Mouse (Mus musculus) heart, embryonic 11.5 days (tissue): ENCODE data around the gene F930015N05Rik. TPM values are rescaled to one million over a fixed set of nuclear protein-coding genes. Genes with fewer than 3 reads are reported as not detected.

Experiments
- ATAC-seq: fragments of 200-750 bp; cut with Nextera tagmentation; replicated peaks from 2 replicates; pipeline ENCODE4 v1.8.0; 2017; ENCODE audit warnings: moderate library complexity; ENCODE audit not compliant: insufficient number of reproducible peaks, low FRiP score, low TSS enrichment
- H3K27ac ChIP-seq: fragments of 300-500 bp; sonication (generic); 2 replicates; pipeline ENCODE4 v1.5.1; 2014; ENCODE audit warnings: mild to moderate bottlenecking, low read depth, low read length
- H3K27me3 ChIP-seq: fragments of 300-500 bp; sonication (generic); 2 replicates; pipeline ENCODE4 v1.6.1; 2014; ENCODE audit warnings: mild to moderate bottlenecking, low read length, mixed read lengths; ENCODE audit not compliant: control insufficient read depth, insufficient read depth
- H3K36me3 ChIP-seq: fragments of 300-500 bp; sonication (generic); 2 replicates; pipeline ENCODE4 v1.6.1; 2014; ENCODE audit warnings: mild to moderate bottlenecking, low read length, moderate library complexity, mixed read lengths; ENCODE audit not compliant: control insufficient read depth, insufficient read depth
- H3K4me1 ChIP-seq: fragments of 300-500 bp; sonication (generic); 2 replicates; pipeline ENCODE4 v1.6.1; 2014; ENCODE audit warnings: low read length; ENCODE audit not compliant: control insufficient read depth, insufficient read depth
- H3K4me2 ChIP-seq: fragments of 300-500 bp; sonication (generic); 2 replicates; pipeline ENCODE4 v1.6.1; 2014; ENCODE audit warnings: mild to moderate bottlenecking, moderate library complexity
- H3K4me3 ChIP-seq: fragments of 300-500 bp; sonication (generic); 2 replicates; pipeline ENCODE4 v1.5.1; 2014; ENCODE audit warnings: low read depth, low read length
- H3K9ac ChIP-seq: fragments of 300-500 bp; sonication (generic); 2 replicates; pipeline ENCODE4 v1.6.1; 2014; ENCODE audit warnings: mild to moderate bottlenecking, low read depth, low read length, moderate library complexity
- H3K9me3 ChIP-seq: fragments of 300-500 bp; sonication (generic); replicated peaks from 2 replicates; pipeline ENCODE4 v1.6.1; 2016; ENCODE audit warnings: low read length; ENCODE audit not compliant: control insufficient read depth
- WGBS: fragments of 180-500 bp; shearing (Covaris S2); extraction: QIAGEN DNeasy Blood & Tissue Kit; methylation state at CpG from one replicate; pipeline ENCODE4 v1.1.7; 2014; ENCODE audit not compliant: insufficient replicate concordance; 5-methylcytosine and 5-hydroxymethylcytosine counted together
- polyA plus RNA-seq: library from polyadenylated mRNA; unstranded; fragments of >200 nt; fragmentation: Nextera tagmentation; extraction: Ambion mirVana; gene quantifications from 2 replicates; pipeline ENCODE4 v1.2.1, GENCODE M21; 2014

F930015N05Rik gene
- polyA plus RNA-seq, 1 experiment from 2014 or later, result 0.67 TPM

DNA sequence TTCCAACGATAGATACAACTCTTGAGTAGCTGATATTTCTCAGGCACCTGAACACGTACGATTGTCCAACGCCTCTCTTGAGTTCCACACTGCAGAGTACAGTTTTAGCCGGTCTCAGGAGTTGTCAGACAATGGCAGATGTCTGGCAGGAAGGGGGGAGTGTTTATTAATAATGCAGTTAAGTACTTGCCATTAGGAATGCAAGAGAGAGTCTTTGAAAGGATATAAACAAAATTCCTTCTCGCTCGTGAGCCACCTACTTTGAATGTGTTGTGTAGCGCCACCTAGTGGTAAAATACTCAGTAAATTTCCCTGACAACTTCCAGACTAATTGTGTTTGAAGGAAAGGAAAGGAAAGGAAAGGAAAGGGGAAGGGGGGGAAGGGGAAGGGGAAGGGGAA lies 5.7 kb upstream of the F930015N05Rik start:
- no peak overlapping the region for H3K4me3 ChIP-seq
- peaks cover 21% of the 10 kb centered on the region for H3K27me3 ChIP-seq
- no peaks in the 10 kb centered on the region for H3K36me3 ChIP-seq
- H3K4me1 ChIP-seq, result no peaks in the 10 kb centered on the region
- 30% methylated on average over 8 of the region's 8 CpGs for WGBS
- H3K4me2 ChIP-seq, result peak overlapping the region; percentile 49
- no peak for ATAC-seq
- H3K27ac ChIP-seq, result no peak overlapping the region
- no peaks in the 10 kb centered on the region for H3K9me3 ChIP-seq
- no peak overlapping the region for H3K9ac ChIP-seq

DNA sequence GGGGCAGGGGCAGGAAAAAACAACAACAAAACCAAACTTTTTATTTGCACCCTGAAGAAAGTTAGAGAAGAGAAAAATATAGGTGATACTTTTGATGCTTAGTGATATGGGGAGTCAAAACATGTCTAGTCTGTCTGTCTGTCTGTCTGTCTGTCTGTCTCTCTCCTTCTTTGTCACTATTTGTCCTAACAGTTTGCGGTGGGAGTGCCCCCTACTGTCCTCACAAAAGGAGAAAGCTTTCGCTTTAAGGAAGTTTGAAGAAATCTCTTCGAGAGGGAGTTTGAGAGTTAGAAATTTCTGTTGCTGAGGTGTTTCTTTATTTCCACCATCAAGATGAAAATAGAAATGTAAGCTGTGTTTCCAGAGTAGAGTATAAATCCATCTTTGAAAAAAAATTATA lies 2.5 kb upstream of the F930015N05Rik start:
- Histone ChIP-seq H3K4me3 (no peak overlapping the region), H3K27me3 (peaks cover 34% of the 10 kb centered on the region), H3K27ac (no peak overlapping the region), H3K36me3 (no peaks in the 10 kb centered on the region), H3K4me1 (peaks cover 4% of the 10 kb centered on the region; the same call in 1 of the 2 replicates), H3K9ac (no peak overlapping the region), H3K4me2 (no peak overlapping the region), H3K9me3 (no peaks in the 10 kb centered on the region)
- 21% methylated on average over 3 of the region's 3 CpGs for WGBS
- ATAC-seq, result no peak

DNA sequence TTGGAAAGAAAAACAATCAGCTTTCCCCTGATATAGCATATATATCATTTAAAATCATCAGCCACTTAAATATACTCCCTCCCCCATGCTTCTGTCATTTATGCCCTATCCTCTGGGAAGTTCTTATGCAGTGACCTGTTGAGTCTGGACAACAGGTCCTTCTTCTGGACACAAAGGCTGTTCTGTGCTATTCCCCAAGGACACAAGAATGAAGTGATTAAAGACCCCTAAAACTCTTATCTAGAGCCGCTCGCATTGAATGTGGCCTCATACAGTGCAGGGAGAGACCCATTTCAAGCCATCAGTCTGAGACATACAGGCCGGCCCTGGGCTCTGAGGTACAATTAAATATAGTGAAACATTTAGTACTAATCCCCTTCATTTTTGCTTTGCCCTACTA lies 1.3 kb upstream of the F930015N05Rik start:
- no peak overlapping the region for H3K9ac ChIP-seq
- peaks cover 4% of the 10 kb centered on the region; the same call in 1 of the 2 replicates for H3K4me1 ChIP-seq
- no peak overlapping the region for H3K27ac ChIP-seq
- H3K4me3 ChIP-seq, result no peak overlapping the region
- 49% methylated on average over 3 of the region's 3 CpGs for WGBS
- H3K4me2 ChIP-seq, result 0 out of 2 replicates have a peak overlapping the region, but pooled peaks have one; percentile 6
- no peak for ATAC-seq
- H3K9me3 ChIP-seq, result no peaks in the 10 kb centered on the region
- peaks cover 29% of the 10 kb centered on the region for H3K27me3 ChIP-seq
- H3K36me3 ChIP-seq, result no peaks in the 10 kb centered on the region

GRCm38 (mm10) chr11:64436791-64437298 lies 392 bp upstream of the F930015N05Rik start:
- Histone ChIP-seq H3K4me2 (peak overlapping the region; percentile 99), H3K9me3 (no peaks in the 10 kb centered on the region), H3K4me1 (peaks cover 4% of the 10 kb centered on the region; the same call in 1 of the 2 replicates), H3K36me3 (no peaks in the 10 kb centered on the region), H3K27me3 (peaks cover 30% of the 10 kb centered on the region), H3K9ac (peak overlapping the region; percentile 80), H3K4me3 (peak overlapping the region; percentile 69), H3K27ac (no peak overlapping the region)
- WGBS, result 18% methylated on average over 5 of the region's 5 CpGs
- ATAC-seq, result no peak

- peak; percentile 56 for ATAC-seq
- Histone ChIP-seq H3K4me2 (peak overlapping the region; percentile 99), H3K9ac (peak overlapping the region; percentile 80), H3K27me3 (peaks cover 30% of the 10 kb centered on the region), H3K36me3 (no peaks in the 10 kb centered on the region), H3K4me3 (peak overlapping the region; percentile 69), H3K9me3 (no peaks in the 10 kb centered on the region), H3K4me1 (peaks cover 4% of the 10 kb centered on the region; the same call in 1 of the 2 replicates), H3K27ac (peak overlapping the region; percentile 35)
- 0% methylated on average over 79 of the region's 81 CpGs for WGBS
Measured at GRCm38 (mm10) chr11:64435546-64436411, 674 bp downstream of the F930015N05Rik start.

DNA sequence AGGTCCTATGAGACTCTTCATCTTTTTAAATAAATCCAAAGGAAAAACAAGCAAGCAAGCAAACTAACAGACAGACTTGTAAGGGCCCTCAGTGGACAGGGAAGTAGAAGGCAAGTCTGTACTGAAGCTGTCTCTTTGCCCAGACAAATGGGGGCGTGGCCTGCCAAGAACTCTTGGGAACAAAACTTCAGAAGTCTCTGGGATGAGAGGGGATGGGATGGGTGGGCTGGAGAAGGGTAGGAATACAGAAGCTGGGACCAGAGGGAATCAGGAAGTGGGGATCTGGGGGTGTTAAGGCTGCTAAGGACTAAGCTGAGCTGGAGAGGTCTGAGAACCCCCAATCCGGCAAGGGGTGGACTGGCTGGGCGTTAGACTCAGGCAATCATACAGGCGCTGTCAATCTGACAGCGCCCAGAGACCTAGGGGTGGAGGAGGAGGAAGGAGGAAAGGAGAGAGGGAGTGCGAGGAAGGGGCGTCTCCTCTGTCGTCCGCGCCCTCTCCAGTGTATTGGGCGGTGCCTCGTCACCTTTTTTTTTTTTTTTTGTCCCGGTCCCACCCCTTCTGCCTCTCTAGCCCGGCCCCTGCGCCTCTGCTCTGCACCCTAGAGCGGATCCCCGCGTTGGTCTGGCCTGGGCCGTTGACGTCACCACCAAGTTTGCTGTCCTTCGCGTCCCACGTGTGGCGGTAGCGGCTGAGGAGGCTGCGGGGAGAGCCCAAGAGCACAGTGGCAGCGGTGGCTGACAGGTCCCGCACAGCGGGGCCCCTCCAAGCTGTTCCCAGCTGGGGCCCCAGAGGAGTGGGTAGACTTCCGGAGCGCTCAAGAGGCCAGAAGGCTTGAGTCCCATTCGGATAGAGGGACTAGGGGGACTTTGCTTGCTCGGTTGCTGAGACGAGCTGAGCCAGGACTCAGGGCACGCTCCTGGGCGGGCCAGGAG lies 1.6 kb downstream of the F930015N05Rik start, which contains the start of gene Hs3st3a1:
Hs3st3a1 (plus strand) TSS at position 722 of the 935 bp plus-strand sequence.
- WGBS, result under 1% methylated on average over 36 of the region's 36 CpGs
- Histone ChIP-seq H3K4me2 (peak within 1 kb of the TSS; percentile 99), H3K9ac (peak within 1 kb of the TSS; percentile 80), H3K4me1 (peaks cover 4% of the 10 kb centered on the region; the same call in 1 of the 2 replicates), H3K27ac (peak within 1 kb of the TSS; percentile 35), H3K36me3 (no peaks in the 10 kb centered on the region), H3K4me3 (peak within 1 kb of the TSS; percentile 69), H3K27me3 (peaks cover 26% of the 10 kb centered on the region), H3K9me3 (no peaks in the 10 kb centered on the region)
- peak; percentile 85 for ATAC-seq

DNA sequence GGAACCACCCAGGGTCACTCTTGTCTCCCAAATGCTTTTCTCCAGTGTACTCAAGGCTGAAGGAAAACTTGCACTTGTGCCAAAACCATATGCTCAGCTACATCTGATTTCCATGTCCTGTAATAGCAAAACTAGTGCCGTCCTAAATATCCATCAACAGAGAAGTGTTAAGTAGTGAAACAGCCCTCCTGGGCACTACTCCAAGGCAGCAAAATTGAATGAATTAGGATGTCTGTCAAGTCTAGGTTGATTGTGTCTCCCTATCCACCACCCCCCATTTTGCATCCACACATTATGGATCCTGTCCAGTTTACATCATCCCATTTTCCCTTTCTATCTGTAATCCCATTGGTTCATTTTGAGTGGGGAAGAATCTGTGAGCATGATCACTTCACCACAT lies 17.5 kb downstream of the F930015N05Rik start:
- H3K9ac ChIP-seq, result no peak overlapping the region
- no peak for ATAC-seq
- H3K27ac ChIP-seq, result no peak overlapping the region
- no peak overlapping the region for H3K4me3 ChIP-seq
- no peaks in the 10 kb centered on the region for H3K36me3 ChIP-seq
- H3K9me3 ChIP-seq, result peaks cover 6% of the 10 kb centered on the region; the same call in 1 of the 2 replicates
- H3K27me3 ChIP-seq, result no peaks in the 10 kb centered on the region
- WGBS, result 71% methylated on average over 1 of the region's 1 CpGs
- no peaks in the 10 kb centered on the region for H3K4me1 ChIP-seq
- no peak overlapping the region for H3K4me2 ChIP-seq

- WGBS, result 62% methylated on average over 6 of the region's 6 CpGs
- H3K9me3 ChIP-seq, result no peaks in the 10 kb centered on the region
- H3K36me3 ChIP-seq, result no peaks in the 10 kb centered on the region
- no peaks in the 10 kb centered on the region; the same call in 1 of the 2 replicates for H3K27me3 ChIP-seq
- no peaks in the 10 kb centered on the region for H3K4me1 ChIP-seq
- no peak overlapping the region for H3K9ac ChIP-seq
- no peak overlapping the region for H3K27ac ChIP-seq
- no peak overlapping the region for H3K4me2 ChIP-seq
- no peak overlapping the region for H3K4me3 ChIP-seq
- no peak for ATAC-seq
Measured at GRCm38 (mm10) chr11:64400534-64401093, 35.8 kb downstream of the F930015N05Rik start.
